Mouse (Mus musculus) right cerebral cortex, adult 18-20 months (tissue): Measurements from ENCODE around the gene Tfap2e.

Experiments
- DNase-seq: peaks from one replicate; pipeline ENCODE4 v3.0.0; 2022; ENCODE audit warnings: mixed read lengths

Gene Tfap2e

DNA sequence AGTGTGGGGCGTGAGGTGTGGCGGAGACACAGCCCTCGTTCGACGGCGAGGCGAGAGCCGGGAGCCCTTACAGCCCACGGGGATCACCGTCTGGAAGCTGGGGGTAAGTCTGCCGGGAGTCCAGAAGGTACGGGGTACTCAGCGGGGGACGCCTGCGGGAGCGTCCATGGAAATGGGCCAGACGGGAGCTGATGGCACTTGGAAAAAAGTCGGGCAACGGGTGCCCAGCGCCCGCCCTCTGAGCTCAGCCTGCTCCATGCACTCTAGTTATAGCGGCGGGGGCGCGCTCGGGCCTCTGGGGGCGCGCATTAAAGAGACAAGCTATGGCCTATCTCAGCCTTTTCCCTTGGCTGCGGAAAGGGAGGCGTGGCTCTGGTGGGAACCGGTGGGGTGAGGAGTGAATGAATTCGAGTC lies at the start of gene Tfap2e:
Gene Tfap2e (minus strand): TSS at position 240 of the 414 bp plus-strand sequence.
- DNase-seq, result no peak

DNA sequence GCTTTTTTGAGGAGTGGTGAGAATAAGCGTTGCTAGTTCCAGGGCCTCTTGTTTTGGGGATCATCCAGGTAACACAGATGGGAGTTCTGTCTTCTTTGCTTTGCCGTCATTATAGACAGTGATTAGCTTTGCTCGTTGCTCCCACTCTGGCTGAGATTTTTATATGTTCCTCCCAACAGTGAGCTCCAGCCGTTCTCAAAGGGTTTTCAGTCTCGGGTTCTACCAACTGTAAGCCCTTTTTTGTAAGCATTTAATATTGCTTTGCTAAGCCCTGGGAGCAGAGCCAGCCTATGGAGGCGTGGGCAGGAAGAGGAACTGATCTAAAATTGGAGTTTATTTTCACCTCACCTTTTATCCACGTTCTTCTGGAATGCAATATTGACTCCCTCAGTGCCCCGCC lies 47.0 kb upstream of the Tfap2e start:
- DNase-seq, result peak; percentile 66

DNA sequence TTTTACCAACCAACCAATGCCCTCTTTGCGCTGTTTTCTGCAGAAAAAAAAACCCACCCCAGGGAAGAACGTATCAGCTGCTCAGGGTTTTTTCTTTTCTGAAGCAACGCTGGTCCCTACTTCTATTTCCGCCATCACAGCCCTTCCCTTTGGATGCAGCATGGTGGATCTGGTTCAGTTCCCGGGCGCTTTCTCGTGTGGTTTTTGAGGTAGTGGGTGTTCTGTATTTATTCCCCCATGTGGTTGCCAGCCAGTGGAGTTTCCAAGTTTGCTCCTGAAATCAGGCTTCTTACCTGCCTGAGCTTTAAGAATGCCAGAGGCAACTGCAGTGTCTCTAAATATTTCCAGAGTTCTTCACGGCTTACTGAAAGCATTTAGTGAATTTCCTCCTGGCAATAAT lies 46.5 kb upstream of the Tfap2e start:
- no peak for DNase-seq

DNA sequence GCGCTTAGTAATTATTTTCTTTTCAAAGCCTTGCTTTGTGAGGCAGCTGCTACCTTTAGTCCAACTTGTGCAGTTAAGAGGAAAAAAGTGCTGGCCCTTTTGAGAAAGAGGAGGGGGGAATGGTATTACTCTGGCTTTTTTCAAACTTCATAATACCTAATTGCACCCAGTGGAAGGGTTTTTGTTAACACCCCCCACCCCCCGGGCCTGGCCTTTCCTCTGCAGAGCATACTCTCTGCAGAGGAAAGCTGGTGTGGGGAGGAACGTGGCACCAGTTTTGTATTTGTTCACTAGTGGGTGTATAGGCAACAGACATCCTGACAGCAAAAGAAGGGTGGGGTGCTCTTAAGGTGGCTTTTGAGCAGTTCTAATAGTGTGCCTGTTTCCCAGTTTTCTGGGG lies 45.8 kb upstream of the Tfap2e start:
- DNase-seq, result no peak

DNA sequence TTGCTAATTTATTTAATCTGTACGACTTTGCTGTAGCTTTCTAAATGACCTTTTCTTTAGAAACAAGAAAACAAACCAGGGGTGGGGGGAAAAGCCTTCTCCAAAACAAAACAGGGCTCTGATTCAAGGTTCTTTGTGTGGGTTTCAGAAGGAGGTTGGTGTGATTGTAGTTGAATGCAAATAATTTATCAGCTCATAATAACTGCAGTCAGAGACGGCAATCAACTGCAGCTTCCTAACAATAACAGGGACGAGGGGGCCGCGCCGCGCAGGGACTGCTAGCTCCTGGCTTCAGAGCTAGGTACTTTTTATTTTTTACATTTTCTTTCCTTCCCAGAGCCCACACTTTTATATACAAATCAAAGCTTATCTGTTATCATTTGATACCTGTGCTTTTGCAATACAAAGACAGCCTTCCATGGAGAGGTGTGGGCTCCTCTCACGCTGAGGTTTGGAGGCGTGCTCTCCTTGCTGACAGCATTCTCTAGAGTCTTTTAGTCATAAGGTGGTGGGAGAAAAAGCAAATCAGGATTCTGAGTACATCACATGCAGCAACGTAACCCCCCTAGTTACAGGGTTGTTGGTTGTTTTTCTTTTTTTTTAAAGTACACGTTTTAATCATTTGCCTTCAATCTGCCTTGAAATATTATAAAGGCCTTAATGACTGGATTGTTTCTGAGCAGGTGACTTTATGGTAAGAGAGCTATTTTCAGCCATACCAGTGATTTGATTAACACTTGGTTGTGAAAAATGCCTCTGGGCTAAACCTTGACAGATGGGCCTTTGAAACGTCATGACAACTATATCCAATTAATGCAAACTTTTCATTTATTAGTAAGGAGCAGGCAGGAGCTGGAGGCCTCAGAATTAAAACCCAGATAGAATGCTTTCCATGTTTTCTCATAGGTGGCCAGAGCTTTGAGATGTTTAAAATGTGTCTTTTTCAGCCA lies 44.1 kb upstream of the Tfap2e start:
- peak; percentile 28 for DNase-seq

DNA sequence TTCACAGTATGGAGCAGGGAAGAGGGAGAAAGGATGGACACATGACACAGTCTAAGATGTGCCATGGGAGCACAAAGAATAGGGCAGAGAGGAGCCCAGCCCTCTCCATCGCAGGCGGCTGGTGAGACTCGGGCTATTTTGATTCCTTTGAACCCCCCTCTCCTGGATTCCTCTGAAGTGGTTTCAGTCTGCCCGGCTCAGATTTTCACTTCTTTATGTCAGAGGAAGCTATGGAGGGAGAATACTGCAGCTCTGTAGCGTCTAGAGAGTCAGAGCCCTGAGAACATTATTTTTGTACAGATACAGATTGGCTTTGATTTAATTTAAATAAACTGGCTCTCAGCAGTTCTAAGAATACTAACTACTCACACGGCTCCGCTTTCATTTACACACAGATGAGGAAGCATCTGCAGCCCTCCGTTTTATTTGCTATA lies 43.1 kb upstream of the Tfap2e start:
- peak; percentile 22 for DNase-seq

DNA sequence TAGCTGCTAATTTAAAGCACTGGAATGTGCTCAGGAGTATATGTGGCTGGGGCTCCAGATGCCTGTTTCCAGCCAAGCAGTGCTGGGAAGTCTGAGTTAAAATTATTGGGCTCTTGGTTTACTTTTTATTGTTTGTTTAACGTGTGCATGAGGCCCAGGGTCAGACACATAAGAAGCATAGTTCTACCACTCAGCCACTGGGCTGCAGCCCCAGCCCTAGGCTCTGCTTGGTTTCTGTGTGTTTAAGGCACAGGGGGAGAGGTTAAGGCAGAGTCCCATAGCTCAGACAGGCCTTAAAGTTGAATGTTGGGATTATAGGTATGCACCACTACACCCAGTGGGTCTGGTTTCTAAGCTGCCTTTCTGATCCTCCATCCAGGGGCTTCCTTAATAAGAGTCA lies 39.1 kb upstream of the Tfap2e start:
- DNase-seq, result no peak

DNA sequence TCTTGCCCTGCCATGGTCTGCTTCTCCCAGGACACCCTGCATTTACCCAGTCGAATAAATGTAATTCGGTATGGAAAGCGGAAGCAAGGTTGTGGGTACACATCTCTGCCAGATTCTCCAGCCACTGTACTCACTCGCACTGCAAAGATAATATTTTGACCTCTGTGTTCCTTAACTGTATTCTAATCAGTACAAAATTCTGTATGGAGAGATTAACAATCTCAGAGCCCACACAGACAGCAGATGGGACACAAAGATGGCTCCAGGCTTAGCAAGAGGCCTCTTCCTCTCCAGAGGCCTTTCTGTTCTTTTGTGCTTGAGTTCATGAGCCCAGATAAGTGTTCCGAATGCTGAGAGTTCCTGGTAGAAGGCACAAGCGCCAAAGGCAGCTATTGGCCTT lies 37.8 kb upstream of the Tfap2e start:
- no peak for DNase-seq

DNA sequence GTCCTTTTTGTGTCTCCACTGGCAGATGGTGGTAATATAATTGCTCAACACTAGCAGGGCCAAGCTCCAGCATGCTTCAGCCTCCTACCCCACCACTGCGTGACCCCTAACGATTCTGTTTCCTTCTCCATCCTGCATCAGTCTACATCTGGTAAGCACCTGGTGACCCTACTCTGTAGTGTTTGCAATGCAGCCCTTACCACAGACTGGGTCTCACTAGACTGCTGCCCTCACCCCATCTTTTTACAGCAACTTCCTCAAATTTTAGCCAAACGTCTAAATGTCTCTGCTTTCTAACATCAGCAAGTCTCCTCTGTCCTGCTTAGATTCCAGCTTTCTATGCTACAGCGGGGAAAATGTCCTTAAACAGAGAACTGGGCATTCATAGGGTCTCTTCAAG lies 34.8 kb upstream of the Tfap2e start:
- DNase-seq, result no peak

DNA sequence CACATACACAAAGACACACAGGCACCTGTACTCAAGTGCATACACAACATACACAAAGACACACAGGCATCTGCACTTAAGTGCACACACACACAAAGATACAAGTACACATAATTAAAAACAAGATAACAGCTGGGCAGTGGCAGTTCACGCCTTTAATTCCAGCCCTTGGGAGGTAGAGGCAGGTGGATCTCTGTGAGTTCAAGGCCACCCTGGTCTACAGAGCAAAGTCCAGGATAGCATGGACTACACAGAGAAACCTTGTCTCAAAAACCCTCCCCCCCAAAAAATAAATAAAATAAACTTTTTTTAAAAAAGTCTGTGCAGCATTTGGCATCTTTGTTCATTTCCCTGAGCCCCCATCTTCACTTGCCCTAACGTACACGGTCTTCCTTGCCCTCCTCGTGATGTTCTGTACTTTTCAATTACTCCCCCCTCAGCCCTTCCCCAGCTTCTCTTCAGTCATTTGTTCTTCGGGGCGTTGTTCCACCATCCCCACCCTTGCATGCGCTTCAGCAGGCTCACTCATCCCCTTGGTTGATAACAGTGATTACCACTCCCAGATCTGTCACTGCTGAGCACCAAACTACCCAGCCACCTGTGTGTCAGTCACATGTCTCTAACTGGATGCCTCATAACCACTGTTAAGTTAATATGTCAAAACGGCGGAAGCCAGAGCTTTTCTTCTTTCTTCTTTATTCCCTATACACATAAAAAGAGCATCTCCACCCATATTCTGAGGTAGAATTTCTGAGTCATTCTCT lies 33.9 kb upstream of the Tfap2e start:
- DNase-seq, result no peak

DNA sequence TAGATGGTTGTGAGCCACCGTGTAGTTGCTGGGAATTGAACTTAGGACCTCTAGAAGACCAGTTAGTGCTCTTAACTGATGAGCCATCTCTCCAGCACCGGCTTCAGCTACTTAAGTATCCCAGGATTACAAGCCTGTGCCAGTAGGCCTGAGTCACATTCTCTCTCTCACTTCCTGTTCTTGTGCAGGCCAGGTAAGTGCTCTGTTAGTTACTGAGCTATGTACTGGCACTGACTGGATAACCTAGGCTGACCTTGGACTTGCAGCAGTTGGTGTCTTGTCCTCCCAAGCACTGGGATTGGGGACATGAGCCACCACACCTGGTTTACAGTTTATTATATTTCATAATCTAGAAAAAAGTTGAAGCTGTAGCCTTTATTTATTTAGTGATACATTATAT lies 27.4 kb upstream of the Tfap2e start:
- DNase-seq, result no peak

DNA sequence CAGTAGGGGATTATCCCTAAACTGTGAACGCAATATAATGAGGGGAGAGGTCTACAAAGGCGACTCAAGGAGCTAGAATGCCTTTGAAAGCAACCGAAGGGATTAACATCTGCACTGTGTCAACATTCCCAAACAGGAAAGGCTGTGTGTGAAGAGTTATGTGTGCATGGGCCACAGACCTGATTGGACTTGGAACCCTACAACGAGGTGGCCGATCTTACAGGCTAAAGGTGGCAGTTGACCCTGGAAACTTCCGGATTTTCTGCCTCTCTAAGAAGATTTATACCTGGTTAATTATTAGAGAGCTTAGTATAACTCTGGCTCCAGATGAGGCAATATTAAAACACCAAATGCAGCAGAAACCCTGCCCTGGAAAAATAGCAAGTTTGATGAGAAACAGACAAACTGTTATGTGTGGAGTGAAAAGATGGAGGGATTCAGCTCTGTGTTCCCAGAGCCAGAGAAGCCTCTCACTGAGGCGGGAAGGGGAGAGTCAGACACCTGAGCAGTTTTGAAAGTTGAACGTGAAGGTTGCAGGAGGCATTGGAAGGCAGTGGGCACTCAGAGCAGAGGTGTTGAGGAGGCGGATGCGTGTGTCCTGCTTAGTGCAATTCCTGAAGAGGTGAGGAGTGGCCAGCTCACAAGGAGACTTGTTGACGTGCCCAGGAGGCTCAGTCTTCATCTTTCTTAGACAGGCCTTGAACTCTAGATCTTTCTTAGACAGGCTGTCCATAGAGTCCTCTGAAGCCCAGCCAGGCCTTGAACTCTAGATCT lies 26.7 kb upstream of the Tfap2e start:
- DNase-seq, result no peak

DNA sequence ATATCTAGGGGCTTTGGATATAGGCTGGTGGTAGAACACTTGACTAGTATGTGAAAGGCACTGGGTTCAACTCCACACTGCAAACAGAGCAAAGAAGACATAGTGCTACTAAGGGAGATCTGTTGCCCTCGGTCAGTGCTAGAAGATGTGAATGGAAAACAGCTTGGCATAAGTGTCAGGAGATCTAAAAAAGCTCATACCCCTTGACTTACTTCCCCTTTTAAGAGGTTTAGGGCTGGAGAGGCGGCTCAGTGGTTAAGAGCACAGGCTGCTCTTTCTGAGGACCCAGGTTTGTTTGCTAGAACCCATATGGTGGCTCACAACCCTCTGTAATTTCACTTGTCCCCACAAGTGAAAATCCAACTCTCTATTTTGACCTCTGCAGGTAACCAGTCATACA lies 23.4 kb upstream of the Tfap2e start:
- no peak for DNase-seq

DNA sequence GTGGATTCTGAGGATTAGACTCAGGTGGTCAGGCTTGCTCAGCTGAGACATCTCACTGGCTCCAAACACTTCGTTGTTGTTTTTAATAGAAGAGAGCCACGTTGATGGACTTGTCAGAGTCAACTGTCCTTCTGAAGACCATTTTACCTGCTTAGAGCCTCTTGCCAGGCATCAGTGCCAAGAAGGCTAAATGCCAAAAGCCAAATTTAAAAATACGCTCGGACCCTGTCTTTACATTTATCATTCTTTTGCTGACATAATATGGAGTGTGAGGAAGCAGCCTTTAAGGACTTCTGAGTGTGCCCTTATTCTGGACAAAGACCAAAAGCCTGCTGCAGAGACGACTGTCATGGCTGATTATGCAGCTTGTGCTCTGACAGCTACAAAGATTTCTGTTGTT lies 22.3 kb upstream of the Tfap2e start:
- DNase-seq, result no peak

DNA sequence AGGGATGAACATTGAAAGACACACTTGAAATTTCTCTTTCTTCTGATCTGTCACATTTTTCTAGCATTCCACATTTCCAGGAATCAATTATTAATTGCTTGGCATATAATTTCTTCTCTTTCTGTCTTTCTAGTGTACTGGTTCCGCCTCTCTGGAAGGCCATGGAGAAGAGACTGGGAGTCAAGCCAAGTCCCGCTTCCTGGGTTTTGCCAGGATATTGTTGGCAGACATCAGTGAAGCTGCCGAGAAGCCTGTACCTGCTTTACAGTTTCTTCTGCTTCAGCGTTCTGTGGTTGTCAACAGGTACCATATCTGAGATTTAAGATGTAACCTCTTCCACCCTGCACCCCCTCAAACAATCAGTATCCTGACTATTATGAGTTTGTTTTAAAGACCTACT lies 20.7 kb upstream of the Tfap2e start:
- peak; percentile 30 for DNase-seq

DNA sequence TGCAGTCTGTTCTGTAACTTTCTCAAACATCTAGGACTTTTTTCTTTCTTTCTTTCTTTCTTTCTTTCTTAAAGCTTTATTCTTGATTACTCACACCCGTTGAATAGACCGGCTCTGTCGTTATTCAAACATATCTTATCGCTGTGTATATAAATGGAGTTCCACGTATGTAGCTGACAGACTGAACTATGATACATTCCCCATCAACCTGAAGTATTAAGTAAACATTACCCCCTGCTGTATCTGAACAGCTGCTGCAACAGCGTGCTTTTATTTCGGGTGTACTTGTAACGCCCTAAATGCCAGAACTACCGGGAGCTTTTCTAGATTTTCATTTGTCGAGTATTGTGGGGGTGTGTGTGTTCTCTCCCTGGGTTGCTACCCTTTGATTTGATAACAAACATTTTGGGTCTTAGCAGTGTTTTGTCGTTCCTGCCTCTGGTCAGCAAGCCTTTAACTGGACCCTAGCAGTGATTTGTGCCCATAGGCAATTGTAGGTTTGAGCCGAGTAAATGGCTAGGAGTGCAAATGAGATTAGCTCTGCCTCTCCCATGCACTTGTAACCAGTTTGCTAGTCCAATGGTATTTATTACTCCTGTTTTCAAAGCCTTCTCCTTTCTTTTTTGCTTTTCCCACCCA lies 18.8 kb upstream of the Tfap2e start:
- no peak for DNase-seq

DNA sequence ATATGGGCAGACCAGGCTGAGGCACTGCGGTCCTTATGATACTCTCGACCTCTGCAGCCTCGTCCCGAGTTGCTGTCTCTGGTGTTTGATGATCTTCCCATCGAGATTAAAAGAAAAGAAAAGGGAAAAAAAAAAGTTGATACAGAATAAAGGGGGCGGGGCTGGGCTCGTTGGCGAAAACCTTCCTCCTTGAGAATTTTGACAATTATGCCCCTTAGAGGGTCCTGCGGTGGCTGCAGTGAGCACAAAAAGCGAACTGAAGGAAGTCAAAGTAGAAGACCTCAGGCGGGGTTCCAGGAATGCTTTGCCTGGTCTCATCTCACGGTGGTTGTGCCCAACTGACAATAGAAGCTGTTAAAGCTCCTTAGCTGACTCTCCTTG lies 18.2 kb upstream of the Tfap2e start:
- no peak for DNase-seq

DNA sequence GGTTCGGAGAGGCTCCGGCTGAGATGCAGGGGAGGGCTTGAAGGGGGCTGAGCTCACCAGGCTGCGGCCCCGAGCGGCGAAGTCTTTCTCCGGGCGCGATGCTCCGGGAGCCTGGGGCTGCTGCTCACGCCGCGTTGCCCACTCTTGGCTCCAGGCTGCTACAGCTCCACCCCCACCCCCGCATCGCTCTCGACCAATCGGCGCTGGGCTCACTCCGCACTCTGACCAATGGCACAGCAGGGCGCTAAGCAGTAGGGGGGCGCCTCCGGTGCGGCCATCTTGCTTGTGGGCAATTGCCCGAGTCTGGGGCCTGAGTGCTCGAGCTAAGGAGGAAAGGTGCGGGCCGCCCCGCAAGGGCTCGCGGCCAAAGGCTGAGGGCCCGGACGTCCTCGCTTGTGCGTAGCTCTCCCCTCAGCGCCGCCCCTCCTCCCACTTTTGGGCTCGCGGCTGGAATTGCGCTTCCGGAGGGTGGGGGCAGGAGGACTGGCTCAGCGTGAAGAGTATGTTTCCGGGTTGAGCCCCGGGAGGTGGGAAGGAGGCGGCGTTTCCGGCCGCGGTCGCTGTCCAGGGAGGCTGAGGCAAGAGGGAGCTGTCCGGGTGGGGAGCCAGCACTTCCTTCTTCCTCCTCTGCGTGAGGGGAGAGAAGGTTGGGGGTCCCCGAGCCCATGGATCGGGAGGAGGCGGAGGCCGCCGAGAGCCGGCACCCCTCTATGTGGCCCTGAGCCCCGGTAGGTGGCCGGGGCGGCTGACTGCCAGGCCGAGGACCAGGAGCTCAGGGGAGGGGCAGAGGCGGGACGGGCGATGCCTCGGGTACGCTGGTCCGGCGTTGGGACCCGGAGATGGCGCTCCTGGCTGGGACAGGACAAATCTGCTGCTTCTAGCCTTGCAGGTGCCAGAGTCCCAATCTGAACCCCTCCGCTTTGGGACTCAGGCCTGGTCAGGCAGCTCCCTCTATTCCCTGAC lies 17.5 kb upstream of the Tfap2e start, which contains the start of the genes Ncdn and AU040320:
Gene Ncdn (minus strand): TSS at position 171 of the 963 bp plus-strand sequence.
Gene AU040320 (plus strand): TSS at position 277 of the 963 bp plus-strand sequence.
- peak; percentile 98 for DNase-seq

DNA sequence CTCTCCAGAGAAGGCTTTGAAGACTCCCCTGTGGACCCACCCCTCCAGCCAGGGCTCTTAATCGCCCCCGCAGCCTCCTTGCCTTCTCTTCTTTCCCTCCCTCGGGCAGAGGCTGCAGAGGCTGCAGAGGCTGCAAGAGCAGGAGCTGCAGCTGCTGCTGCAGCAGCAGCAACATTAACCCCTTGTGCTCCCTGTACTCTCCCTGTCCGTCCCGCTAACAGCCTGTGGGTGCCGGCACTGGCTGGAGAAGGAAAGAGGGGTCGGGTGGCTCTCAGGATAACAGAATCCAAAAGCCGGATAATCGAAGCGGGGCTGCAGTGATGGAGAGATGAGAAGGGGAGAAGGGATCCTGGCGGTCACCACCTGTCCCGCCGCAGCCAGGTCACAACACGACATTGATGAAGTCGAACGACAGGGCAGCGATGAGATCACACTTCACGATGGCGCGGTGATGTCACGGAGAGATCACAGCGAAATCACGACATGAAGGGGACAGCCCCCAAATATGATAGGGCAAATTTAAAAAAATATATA lies 16.6 kb upstream of the Tfap2e start:
- peak; percentile 35 for DNase-seq

DNA sequence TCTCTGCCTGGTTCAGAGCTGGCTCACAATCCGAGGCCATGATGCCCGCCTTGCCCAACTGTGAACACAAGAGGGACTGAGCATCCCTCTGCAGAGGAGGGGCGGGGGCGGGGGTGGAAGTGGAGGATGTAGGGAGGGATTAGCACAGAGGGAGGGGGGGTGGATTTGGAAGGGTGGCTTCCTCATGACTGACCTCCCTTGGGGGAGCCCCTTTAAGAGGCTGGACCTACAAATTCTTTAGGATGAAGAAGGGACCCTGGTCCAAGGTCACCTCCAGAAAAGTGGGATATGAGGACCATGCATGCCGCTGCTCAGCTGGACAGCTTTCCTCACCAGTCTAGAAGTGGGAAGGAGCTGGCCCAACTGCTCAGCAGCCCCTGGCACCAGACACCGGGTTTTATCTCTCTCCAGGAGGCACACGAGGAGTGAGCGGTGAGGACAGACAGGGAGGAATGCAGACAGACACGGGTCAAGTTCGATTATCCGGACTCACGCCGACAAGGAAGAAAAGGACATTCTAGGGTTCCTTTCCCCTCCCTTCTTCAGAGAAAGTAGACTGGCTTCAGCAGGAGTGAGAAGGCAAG lies 16.1 kb upstream of the Tfap2e start:
- peak; percentile 30 for DNase-seq
